Mouse (Mus musculus) MEL (cell line): ENCODE data around the gene Hoxd11. TPM values are rescaled to one million over a fixed set of nuclear protein-coding genes. Genes with fewer than 3 reads are reported as not detected.

Experiments
- DNase-seq: peaks from one replicate; pipeline ENCODE4 v3.0.0; 2011; ENCODE audit warnings: low read depth, low spot score
- H3K27ac ChIP-seq: 2 replicates; pipeline ENCODE4 v1.5.1; 2012; ENCODE audit warnings: low read depth, mild to moderate bottlenecking, control low read depth, low read length, moderate library complexity; ENCODE audit not compliant: control insufficient read depth
- H3K27me3 ChIP-seq, 2 experiments: fragments of 150-350 bp in 1 of 2; sonication (generic) in 1 of 2; 2 replicates each; pipeline ENCODE4 v1.6.1; 2012; ENCODE audit warnings: low read length in 2 of 2, mild to moderate bottlenecking in 2 of 2, improper control_type of control experiment in 1 of 2, moderate library complexity in 1 of 2; ENCODE audit not compliant: insufficient read depth in 2 of 2, control insufficient read depth in 1 of 2
- H3K36me3 ChIP-seq, 2 experiments: 2 replicates each; pipeline ENCODE4 v1.6.1; 2012 to 2014; ENCODE audit warnings: low read length in 2 of 2, improper control_type of control experiment in 1 of 2, inconsistent platforms in 1 of 2, mild to moderate bottlenecking in 1 of 2; ENCODE audit not compliant: insufficient read depth in 2 of 2, control insufficient read depth in 1 of 2
- H3K4me1 ChIP-seq, 2 experiments: fragments of 150-350 bp in 1 of 2; sonication (generic) in 1 of 2; 2 replicates each; pipeline ENCODE4 v1.6.1; 2012; ENCODE audit warnings: low read length in 2 of 2, improper control_type of control experiment in 1 of 2, mild to moderate bottlenecking in 1 of 2; ENCODE audit not compliant: insufficient read depth in 2 of 2, control insufficient read depth in 1 of 2
- H3K4me3 ChIP-seq, 2 experiments: fragments of 150-350 bp in 1 of 2; sonication (generic) in 1 of 2; 2 replicates each; pipeline ENCODE4 v1.5.1; 2012; ENCODE audit warnings: low read depth in 2 of 2, low read length in 2 of 2, mild to moderate bottlenecking in 2 of 2, moderate library complexity in 2 of 2, control low read depth in 1 of 2, improper control_type of control experiment in 1 of 2; ENCODE audit not compliant: control insufficient read depth in 1 of 2, insufficient read depth in 1 of 2
- H3K79me2 ChIP-seq: 2 replicates; pipeline ENCODE4 v1.6.1; 2012; ENCODE audit warnings: mild to moderate bottlenecking, low read length, moderate library complexity; ENCODE audit not compliant: control insufficient read depth, poor library complexity, insufficient read depth
- H3K9ac ChIP-seq: 2 replicates; pipeline ENCODE4 v1.6.1; 2012; ENCODE audit warnings: low read depth, mild to moderate bottlenecking, control low read depth, low read length, moderate library complexity; ENCODE audit not compliant: control insufficient read depth, poor library complexity, severe bottlenecking
- H3K9me3 ChIP-seq: fragments of 150-350 bp; sonication (generic); replicated peaks from 2 replicates; pipeline ENCODE4 v1.6.1; 2012; ENCODE audit warnings: mild to moderate bottlenecking, low read length, improper control_type of control experiment, moderate library complexity; ENCODE audit not compliant: insufficient read depth
- BHLHE40 ChIP-seq: IDR thresholded peaks from 2 replicates; pipeline ENCODE4 v1.6.1; 2012; ENCODE audit warnings: low read depth, mild to moderate bottlenecking, inconsistent platforms, low read length, improper control_type of control experiment, borderline replicate concordance
- CHD1 ChIP-seq: IDR thresholded peaks from 2 replicates; pipeline ENCODE4 v1.6.1; 2012; ENCODE audit warnings: low read depth, mild to moderate bottlenecking, inconsistent platforms, low read length, improper control_type of control experiment
- CHD2 ChIP-seq: IDR thresholded peaks from 2 replicates; pipeline ENCODE4 v1.6.1; 2011; ENCODE audit warnings: low read length, improper control_type of control experiment
- CTCF ChIP-seq, 3 experiments: IDR thresholded peaks in 2 of 3; conservative IDR thresholded peaks in 1 of 3; 2 replicates each; pipeline ENCODE4 v1.5.1; 2011 to 2012; ENCODE audit warnings: low read length in 3 of 3, low read depth in 2 of 3, mild to moderate bottlenecking in 2 of 3, improper control_type of control experiment in 1 of 3, inconsistent platforms in 1 of 3, mixed read lengths in 1 of 3, moderate library complexity in 1 of 3; ENCODE audit not compliant: control insufficient read depth in 1 of 3, insufficient read depth in 1 of 3, poor library complexity in 1 of 3, severe bottlenecking in 1 of 3
- ELF1 ChIP-seq: IDR thresholded peaks from 2 replicates; pipeline ENCODE4 v1.6.1; 2014; ENCODE audit warnings: low read depth, mild to moderate bottlenecking, inconsistent platforms, low read length, improper control_type of control experiment, moderate library complexity
- ETS1 ChIP-seq: IDR thresholded peaks from 2 replicates; pipeline ENCODE4 v1.6.1; 2012; ENCODE audit warnings: low read depth, mild to moderate bottlenecking, inconsistent platforms, low read length, improper control_type of control experiment, moderate library complexity
- GATA1 ChIP-seq: IDR thresholded peaks from 2 replicates; pipeline ENCODE4 v1.6.1; 2011; ENCODE audit warnings: low read depth, low read length, improper control_type of control experiment
- JUND ChIP-seq: IDR thresholded peaks from 2 replicates; pipeline ENCODE4 v1.6.1; 2011; ENCODE audit warnings: low read depth, mild to moderate bottlenecking, improper control_type of control experiment, low read length
- KAT2A ChIP-seq: conservative IDR thresholded peaks from 2 replicates; pipeline ENCODE4 v1.6.1; 2012; ENCODE audit warnings: low read depth, low read length, improper control_type of control experiment, inconsistent platforms
- MAFK ChIP-seq: IDR thresholded peaks from 2 replicates; pipeline ENCODE4 v1.6.1; 2011; ENCODE audit warnings: low read depth, mild to moderate bottlenecking, low read length, improper control_type of control experiment, borderline replicate concordance
- MAZ ChIP-seq: IDR thresholded peaks from 2 replicates; pipeline ENCODE4 v1.6.1; 2012; ENCODE audit warnings: low read depth, mild to moderate bottlenecking, inconsistent platforms, low read length, improper control_type of control experiment
- MXI1 ChIP-seq: IDR thresholded peaks from 2 replicates; pipeline ENCODE4 v1.6.1; 2011; ENCODE audit warnings: mild to moderate bottlenecking, low read depth, low read length, improper control_type of control experiment
- MYC ChIP-seq: IDR thresholded peaks from 2 replicates; pipeline ENCODE4 v1.6.1; 2011; ENCODE audit warnings: low read depth, mild to moderate bottlenecking, low read length, improper control_type of control experiment, moderate library complexity
- POLR2A ChIP-seq, 2 experiments: IDR thresholded peaks; 2 replicates each; pipeline ENCODE4 v1.6.1; 2011 to 2012; ENCODE audit warnings: low read length in 2 of 2, mild to moderate bottlenecking in 2 of 2, control low read depth in 1 of 2, improper control_type of control experiment in 1 of 2, low read depth in 1 of 2, moderate library complexity in 1 of 2; ENCODE audit not compliant: control insufficient read depth in 1 of 2, insufficient read depth in 1 of 2, poor library complexity in 1 of 2
- SMC3 ChIP-seq: IDR thresholded peaks from 2 replicates; pipeline ENCODE4 v1.6.1; 2011; ENCODE audit warnings: low read depth, low read length, improper control_type of control experiment
- TAL1 ChIP-seq: IDR thresholded peaks from 2 replicates; pipeline ENCODE4 v1.6.1; 2012; ENCODE audit warnings: mild to moderate bottlenecking, inconsistent platforms, low read length, moderate library complexity, mixed read lengths
- UBTF ChIP-seq: IDR thresholded peaks from 2 replicates; pipeline ENCODE4 v1.6.1; 2012; ENCODE audit warnings: low read depth, mild to moderate bottlenecking, inconsistent platforms, low read length, improper control_type of control experiment, moderate library complexity, borderline replicate concordance; ENCODE audit not compliant: insufficient read depth
- USF2 ChIP-seq, 2 experiments: IDR thresholded peaks; 2 replicates each; pipeline ENCODE4 v1.6.1; 2011 to 2012; ENCODE audit warnings: improper control_type of control experiment in 2 of 2, low read length in 2 of 2, borderline replicate concordance in 1 of 2, inconsistent platforms in 1 of 2, low read depth in 1 of 2, mild to moderate bottlenecking in 1 of 2; ENCODE audit not compliant: insufficient read depth in 1 of 2
- ZKSCAN1 ChIP-seq: IDR thresholded peaks from 2 replicates; pipeline ENCODE4 v1.6.1; 2012; ENCODE audit warnings: low read depth, mild to moderate bottlenecking, inconsistent platforms, low read length, improper control_type of control experiment, moderate library complexity
- ZMIZ1 ChIP-seq: IDR thresholded peaks from 2 replicates; pipeline ENCODE4 v1.6.1; 2012; ENCODE audit warnings: low read depth, mild to moderate bottlenecking, inconsistent platforms, low read length, improper control_type of control experiment, moderate library complexity
- ZNF384 ChIP-seq: IDR thresholded peaks from 2 replicates; pipeline ENCODE4 v1.6.1; 2012; ENCODE audit warnings: low read depth, mild to moderate bottlenecking, inconsistent platforms, low read length, improper control_type of control experiment
- polyA plus RNA-seq, 2 experiments: library from polyadenylated mRNA; stranded (reverse) in 1 of 2; unstranded in 1 of 2; fragments of >175 nt in 1 of 2; fragments of >200 nt in 1 of 2; gene quantifications; 2 replicates each; pipeline versions ENCODE4 v1.2.1 to v1.2.4; 2012; ENCODE audit warnings: low replicate concordance in 2 of 2, low read depth in 1 of 2; ENCODE audit not compliant: insufficient read length in 2 of 2, insufficient read depth in 1 of 2, missing spikeins in 1 of 2
- total RNA-seq: library from RNA; depleted of rRNA; stranded (reverse); fragments of 300-350 nt; gene quantifications from 2 replicates; pipeline ENCODE4 v1.2.3, GENCODE M21; 2012

The Hoxd11 gene
- total and polyA plus RNA-seq, 3 experiments: not detected

DNA sequence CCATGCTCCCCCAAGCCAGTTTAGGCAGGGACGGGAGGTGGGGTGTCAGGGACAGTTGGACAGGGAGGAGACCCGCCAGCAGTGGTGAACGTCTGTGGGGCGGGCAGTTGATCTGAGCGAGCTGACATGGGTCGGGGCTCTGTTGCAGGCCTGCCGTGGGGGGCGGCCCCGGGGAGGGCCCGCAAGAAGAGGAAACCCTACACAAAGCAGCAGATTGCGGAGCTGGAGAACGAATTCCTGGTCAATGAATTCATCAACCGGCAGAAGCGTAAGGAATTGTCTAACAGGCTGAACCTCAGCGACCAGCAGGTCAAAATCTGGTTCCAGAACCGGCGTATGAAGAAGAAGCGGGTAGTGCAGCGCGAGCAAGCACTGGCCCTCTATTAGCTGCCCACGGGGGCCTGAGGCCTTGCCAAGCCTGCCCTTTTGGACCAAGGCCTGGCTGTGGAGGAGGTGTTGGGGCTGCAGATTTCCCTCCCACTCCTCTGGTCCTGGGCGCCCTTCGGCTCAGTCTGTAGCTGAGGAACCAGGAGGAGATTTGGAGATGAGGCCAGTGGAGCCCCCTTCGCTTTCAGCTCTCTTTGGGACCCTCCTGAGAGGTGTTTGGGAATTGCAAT lies 3.6 kb upstream of the Hoxd11 start:
- no peak for TF ChIP-seq MXI1
- TF ChIP-seq CHD1: no peak
- no peak for TF ChIP-seq SMC3
- TF ChIP-seq JUND: no peak
- TF ChIP-seq UBTF: no peak
- TF ChIP-seq TAL1: no peak
- TF ChIP-seq ZNF384: no peak
- Histone ChIP-seq H3K36me3 (no peaks in the 10 kb centered on the region), H3K9ac (no peak overlapping the region), H3K27ac (no peak overlapping the region), H3K9me3 (no peaks in the 10 kb centered on the region), H3K4me3 (no peak overlapping the region), H3K79me2 (no peaks in the 10 kb centered on the region), H3K4me1 (no peaks in the 10 kb centered on the region), H3K27me3 (peaks cover 2 to 3% of the 10 kb centered on the region in 2 experiments; a peak in 3 of 4 replicates)
- no peak for DNase-seq

DNA sequence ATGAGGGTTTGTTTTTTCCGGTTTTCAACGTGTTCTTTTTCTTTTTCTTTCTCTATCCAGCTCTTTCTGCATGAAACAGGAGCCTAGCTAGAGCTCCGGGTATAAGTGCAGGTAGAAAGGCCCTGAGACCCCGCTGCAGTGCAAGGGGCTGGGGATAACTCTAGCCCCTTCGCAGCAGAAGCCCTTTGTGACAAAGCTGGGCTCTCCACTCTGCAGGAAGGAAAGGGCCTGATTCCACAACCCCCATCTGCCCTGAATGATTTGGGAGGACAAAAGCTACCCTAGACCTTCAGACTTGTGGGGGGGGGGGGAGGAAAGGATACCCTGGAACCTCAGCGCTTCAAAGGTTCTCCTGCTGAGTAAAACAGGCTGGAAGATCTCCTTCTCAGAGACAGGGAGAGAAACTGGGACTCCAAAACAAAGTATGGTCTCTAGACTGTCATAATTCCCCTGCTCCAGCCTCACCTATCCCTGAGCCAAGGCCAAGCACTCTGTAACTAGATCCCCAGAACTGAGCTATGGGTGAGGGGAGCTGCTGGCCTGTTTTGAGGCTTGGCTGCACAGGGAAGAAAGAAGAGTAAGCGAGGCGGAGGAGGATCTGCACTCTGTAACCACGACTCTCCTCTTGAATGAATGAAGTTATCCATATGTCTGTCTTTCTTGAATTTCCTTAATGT lies 2.8 kb upstream of the Hoxd11 start:
- Histone ChIP-seq H3K4me1 (no peaks in the 10 kb centered on the region), H3K79me2 (no peaks in the 10 kb centered on the region), H3K36me3 (no peaks in the 10 kb centered on the region), H3K27ac (no peak overlapping the region), H3K27me3 (peaks cover 2 to 3% of the 10 kb centered on the region in 2 experiments; a peak in 3 of 4 replicates), H3K9me3 (no peaks in the 10 kb centered on the region), H3K9ac (no peak overlapping the region), H3K4me3 (no peak overlapping the region)
- DNase-seq: no peak
- no peak for TF ChIP-seq ZKSCAN1
- TF ChIP-seq ELF1: no peak
- TF ChIP-seq TAL1: no peak
- no peak for TF ChIP-seq MAZ
- no peak for TF ChIP-seq ZNF384
- TF ChIP-seq POLR2A (IDR thresholded peaks at IDR 0.05; ENCODE audit: control insufficient read depth in 1 of 2, insufficient read depth in 1 of 2, low read depth in 1 of 2, low read length in 2 of 2, poor library complexity in 1 of 2): no peak
- TF ChIP-seq MYC: no peak
- TF ChIP-seq CHD2: no peak
- no peak for TF ChIP-seq BHLHE40
- TF ChIP-seq GATA1: no peak
- TF ChIP-seq MXI1: no peak
- no peak for TF ChIP-seq CTCF (IDR thresholded peaks at IDR 0.05 in 2 of 3, conservative IDR thresholded peaks at IDR 0.05 in 1 of 3; ENCODE audit: control insufficient read depth in 1 of 3, insufficient read depth in 1 of 3, low read depth in 2 of 3, low read length in 3 of 3, poor library complexity in 1 of 3, severe bottlenecking in 1 of 3)
- no peak for TF ChIP-seq SMC3
- TF ChIP-seq MAFK: no peak
- no peak for TF ChIP-seq USF2 (IDR thresholded peaks at IDR 0.05; ENCODE audit: borderline replicate concordance in 1 of 2, insufficient read depth in 1 of 2, low read depth in 1 of 2, low read length in 2 of 2)
- no peak for TF ChIP-seq ETS1
- TF ChIP-seq ZMIZ1: no peak
- TF ChIP-seq KAT2A: no peak
